Mouse (Mus musculus): ENCODE data around the gene Frmd5. TPM values are rescaled to one million over a fixed set of nuclear protein-coding genes. Genes with fewer than 3 reads are reported as not detected.
A peak's percentile ranks its signal among the peaks of the same experiment; 100 is the strongest.
"Not testable (repeated sequence)": the region's sequence is repeated elsewhere in the genome, so short reads cannot be mapped to it uniquely, and the experiment has no call there.

Frmd5 gene
- polyA plus RNA-seq, 1 experiment = 0.44 TPM

- H3K4me2 ChIP-seq (ENCODE audit: low read depth) = peak within 1 kb of the TSS; percentile 83
- H3K36me3 ChIP-seq (ENCODE audit: control insufficient read depth, insufficient read depth); H3K27me3 ChIP-seq (ENCODE audit: control insufficient read depth, insufficient read depth, insufficient read length): not testable (repeated sequence)
- H3K4me3 ChIP-seq = peak within 1 kb of the TSS; percentile 69
- H3K79me2 ChIP-seq (ENCODE audit: control insufficient read depth, insufficient read depth) = peaks cover 31% of the 10 kb centered on the region
- TF ChIP-seq MYOG (IDR thresholded peaks at IDR 0.05; ENCODE audit: control insufficient read depth in 1 of 3, insufficient read depth in 1 of 3, insufficient read length in 2 of 3, low read depth in 2 of 3) = peak in 2 of 3 experiments; percentile 22 to 68
- peak; percentile 91 for TF ChIP-seq POLR2AphosphoS2 (IDR thresholded peaks at IDR 0.05; ENCODE audit: insufficient read length, low read depth)
- TF ChIP-seq TCF12 (IDR thresholded peaks at IDR 0.05; ENCODE audit: insufficient read depth, poor library complexity, severe bottlenecking) = peak; percentile 4
- peak; percentile 84 for TF ChIP-seq E2F4 (IDR thresholded peaks at IDR 0.05; ENCODE audit: insufficient read depth)
- TF ChIP-seq MYOD1 (IDR thresholded peaks at IDR 0.05; ENCODE audit: control insufficient read depth in 1 of 3, insufficient read length in 2 of 3, low read depth in 2 of 3) = peak in 2 of 3 experiments; percentile 29 to 50
- peak; percentile 88 for TF ChIP-seq POLR2A (IDR thresholded peaks at IDR 0.05; ENCODE audit: insufficient read length, low read depth)
- peak within 1 kb of the TSS; percentile 6 for H3ac ChIP-seq (ENCODE audit: control insufficient read depth, insufficient read length)
Measured at GRCm38 (mm10) chr2:121505942-121506882, 300.7 kb downstream of the Frmd5 start, which contains the start of the genes Mfap1a and Wdr76. Gene Mfap1a, minus strand, starts transcription at chr2:121506665. Gene Wdr76, plus strand, starts transcription at chr2:121506723.

- not testable (repeated sequence) for H3ac ChIP-seq (ENCODE audit: control insufficient read depth, insufficient read length); H3K36me3 ChIP-seq (ENCODE audit: control insufficient read depth, insufficient read depth); H3K79me2 ChIP-seq (ENCODE audit: control insufficient read depth, insufficient read depth); H3K27me3 ChIP-seq (ENCODE audit: control insufficient read depth, insufficient read depth, insufficient read length); H3K4me3 ChIP-seq; H3K4me2 ChIP-seq (ENCODE audit: low read depth)
Measured at GRCm38 (mm10) chr2:121501550-121501949, 305.3 kb downstream of the Frmd5 start.

Other genes starting within 250 kb of the Frmd5 start
- gene Casc4, start 59.9 kb upstream of the Frmd5 start, polyA plus RNA-seq (2012; fragmentation: generic; extraction: Trizol) = 5.3 TPM
- 3.7 TPM for gene Ctdspl2, start 148.9 kb upstream of the Frmd5 start, polyA plus RNA-seq (2012; fragmentation: generic; extraction: Trizol)
- gene Mageb3, start 149.0 kb upstream of the Frmd5 start, polyA plus RNA-seq (2012; fragmentation: generic; extraction: Trizol) = 0.01 TPM
- gene Eif3j1, start 221.5 kb upstream of the Frmd5 start, polyA plus RNA-seq (2012; fragmentation: generic; extraction: Trizol) = 6.1 TPM